Mouse (Mus musculus): ENCODE results near the gene 1110059E24Rik. TPM values are rescaled to one million over a fixed set of nuclear protein-coding genes. Genes with fewer than 3 reads are reported as not detected.

1110059E24Rik gene
- polyA plus RNA-seq, 1 experiment from 2014 or later = 47.4 TPM

GRCm38 (mm10) chr19:21645301-21645700 lies 7.5 kb downstream of the 1110059E24Rik start:
- ATAC-seq = no peak
- TF ChIP-seq EP300 (IDR thresholded peaks at IDR 0.05) (no peak), CTCF (IDR thresholded peaks at IDR 0.05) (no peak)

GRCm38 (mm10) chr19:21643935-21644334 lies 8.8 kb downstream of the 1110059E24Rik start:
- H3K9me3 ChIP-seq (ENCODE audit: low read length) = no peaks in the 10 kb centered on the region
- no peak for ATAC-seq
- DNase-seq (ENCODE audit: low spot score) = peak; percentile 17
- 0 out of 2 replicates have a peak overlapping the region, but pooled peaks have one; percentile 10 for H3K27ac ChIP-seq (ENCODE audit: low read length)
- 71% methylated on average over 1 of the region's 1 CpGs for WGBS
- no peaks in the 10 kb centered on the region for H3K36me3 ChIP-seq (ENCODE audit: insufficient read depth, low read length)
- no peak overlapping the region for H3K9ac ChIP-seq (replicated peaks; ENCODE audit: low read depth)
- H3K4me1 ChIP-seq (ENCODE audit: insufficient read depth, low read depth, low read length) = no peaks in the 10 kb centered on the region; the same call in 1 of the 2 replicates
- no peak for TF ChIP-seq EP300 (IDR thresholded peaks at IDR 0.05)
- no peak for TF ChIP-seq CTCF (IDR thresholded peaks at IDR 0.05)
- no peak overlapping the region for H3K4me3 ChIP-seq (ENCODE audit: low read depth, low read length)
- H3K27me3 ChIP-seq (replicated peaks; ENCODE audit: insufficient read depth, low read length) = no peaks in the 10 kb centered on the region
- H3K4me2 ChIP-seq (replicated peaks; ENCODE audit: low read depth, low read length) = no peak overlapping the region

More at GRCm38 (mm10) chr19:21645301-21645700, 7.5 kb downstream of the 1110059E24Rik start:
- H3K4me3 ChIP-seq (ENCODE audit: low read depth, low read length) = no peak overlapping the region
- DNase-seq (ENCODE audit: low spot score) = no peak
- H3K36me3 ChIP-seq (ENCODE audit: insufficient read depth, low read length) = no peaks in the 10 kb centered on the region
- H3K9ac ChIP-seq (replicated peaks; ENCODE audit: low read depth) = no peak overlapping the region
- no peaks in the 10 kb centered on the region for H3K9me3 ChIP-seq (ENCODE audit: low read length)
- 61% methylated on average over 4 of the region's 4 CpGs for WGBS
- no peak overlapping the region for H3K4me2 ChIP-seq (replicated peaks; ENCODE audit: low read depth, low read length)
- no peaks in the 10 kb centered on the region; the same call in 1 of the 2 replicates for H3K4me1 ChIP-seq (ENCODE audit: insufficient read depth, low read depth, low read length)
- H3K27ac ChIP-seq (ENCODE audit: low read length) = no peak overlapping the region; the same call in 1 of the 2 replicates
- no peaks in the 10 kb centered on the region for H3K27me3 ChIP-seq (replicated peaks; ENCODE audit: insufficient read depth, low read length)

DNA sequence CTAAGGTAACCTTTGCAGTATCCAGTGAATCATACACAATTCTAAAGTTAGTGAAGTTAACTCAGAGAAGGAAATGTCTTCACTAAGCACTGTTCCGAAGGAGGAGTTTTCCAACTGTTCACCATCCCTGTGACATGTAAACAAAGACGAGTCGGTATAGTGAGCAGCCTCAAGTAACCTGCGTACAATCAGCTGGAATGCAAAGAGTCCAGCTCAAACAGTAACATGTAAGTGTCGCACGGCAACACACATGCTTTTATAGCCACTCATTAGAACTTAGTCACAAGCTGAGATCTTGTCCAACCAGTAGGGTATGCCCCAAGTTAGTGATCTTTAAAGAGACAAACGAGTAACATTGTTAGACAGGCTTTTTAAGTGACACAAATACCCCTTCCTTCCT lies 15.1 kb downstream of the 1110059E24Rik start:
- ATAC-seq = peak; percentile 92
- TF ChIP-seq CTCF (IDR thresholded peaks at IDR 0.05) (peak; percentile 26; the same call in 1 of the 2 replicates), EP300 (IDR thresholded peaks at IDR 0.05) (peak; percentile 80)
- H3K4me2 ChIP-seq (replicated peaks; ENCODE audit: low read depth, low read length) = no peak overlapping the region; the same call in 1 of the 2 replicates
- no peaks in the 10 kb centered on the region for H3K9me3 ChIP-seq (ENCODE audit: low read length)
- H3K9ac ChIP-seq (replicated peaks; ENCODE audit: low read depth) = no peak overlapping the region
- no peaks in the 10 kb centered on the region for H3K4me1 ChIP-seq (ENCODE audit: insufficient read depth, low read depth, low read length)
- H3K36me3 ChIP-seq (ENCODE audit: insufficient read depth, low read length) = no peaks in the 10 kb centered on the region
- WGBS = 42% methylated on average over 7 of the region's 7 CpGs
- no peak overlapping the region for H3K4me3 ChIP-seq (ENCODE audit: low read depth, low read length)
- peak; percentile 82 for DNase-seq (ENCODE audit: low spot score)
- H3K27ac ChIP-seq (ENCODE audit: low read length) = peak overlapping the region; percentile 62
- no peaks in the 10 kb centered on the region for H3K27me3 ChIP-seq (replicated peaks; ENCODE audit: insufficient read depth, low read length)

- ATAC-seq = peak; percentile 88
Observed at GRCm38 (mm10) chr19:21636907-21637306, 15.9 kb downstream of the 1110059E24Rik start.

GRCm38 (mm10) chr19:21635406-21635805 lies 17.4 kb downstream of the 1110059E24Rik start:
- ATAC-seq = no peak
- H3K27me3 ChIP-seq (replicated peaks; ENCODE audit: insufficient read depth, low read length) = no peaks in the 10 kb centered on the region
- no peaks in the 10 kb centered on the region for H3K9me3 ChIP-seq (ENCODE audit: low read length)
- no peak overlapping the region for H3K27ac ChIP-seq (ENCODE audit: low read length)
- 77% methylated on average over 2 of the region's 2 CpGs for WGBS
- DNase-seq (ENCODE audit: low spot score) = no peak
- no peak overlapping the region for H3K4me3 ChIP-seq (ENCODE audit: low read depth, low read length)
- no peaks in the 10 kb centered on the region for H3K4me1 ChIP-seq (ENCODE audit: insufficient read depth, low read depth, low read length)
- no peaks in the 10 kb centered on the region for H3K36me3 ChIP-seq (ENCODE audit: insufficient read depth, low read length)
- TF ChIP-seq EP300 (IDR thresholded peaks at IDR 0.05) (no peak), CTCF (IDR thresholded peaks at IDR 0.05) (no peak)
- no peak overlapping the region for H3K9ac ChIP-seq (replicated peaks; ENCODE audit: low read depth)
- H3K4me2 ChIP-seq (replicated peaks; ENCODE audit: low read depth, low read length) = no peak overlapping the region

More at GRCm38 (mm10) chr19:21636907-21637306, 15.9 kb downstream of the 1110059E24Rik start:
- peak; percentile 84 for DNase-seq (ENCODE audit: low spot score)
- no peaks in the 10 kb centered on the region for H3K9me3 ChIP-seq (ENCODE audit: low read length)
- TF ChIP-seq CTCF (IDR thresholded peaks at IDR 0.05) (no peak), EP300 (IDR thresholded peaks at IDR 0.05) (no peak)
- 52% methylated on average over 3 of the region's 3 CpGs for WGBS
- H3K4me2 ChIP-seq (replicated peaks; ENCODE audit: low read depth, low read length) = no peak overlapping the region; the same call in 1 of the 2 replicates
- no peaks in the 10 kb centered on the region for H3K36me3 ChIP-seq (ENCODE audit: insufficient read depth, low read length)
- H3K4me1 ChIP-seq (ENCODE audit: insufficient read depth, low read depth, low read length) = no peaks in the 10 kb centered on the region
- H3K9ac ChIP-seq (replicated peaks; ENCODE audit: low read depth) = no peak overlapping the region
- no peak overlapping the region for H3K4me3 ChIP-seq (ENCODE audit: low read depth, low read length)
- no peaks in the 10 kb centered on the region for H3K27me3 ChIP-seq (replicated peaks; ENCODE audit: insufficient read depth, low read length)
- peak overlapping the region; percentile 66 for H3K27ac ChIP-seq (ENCODE audit: low read length)

DNA sequence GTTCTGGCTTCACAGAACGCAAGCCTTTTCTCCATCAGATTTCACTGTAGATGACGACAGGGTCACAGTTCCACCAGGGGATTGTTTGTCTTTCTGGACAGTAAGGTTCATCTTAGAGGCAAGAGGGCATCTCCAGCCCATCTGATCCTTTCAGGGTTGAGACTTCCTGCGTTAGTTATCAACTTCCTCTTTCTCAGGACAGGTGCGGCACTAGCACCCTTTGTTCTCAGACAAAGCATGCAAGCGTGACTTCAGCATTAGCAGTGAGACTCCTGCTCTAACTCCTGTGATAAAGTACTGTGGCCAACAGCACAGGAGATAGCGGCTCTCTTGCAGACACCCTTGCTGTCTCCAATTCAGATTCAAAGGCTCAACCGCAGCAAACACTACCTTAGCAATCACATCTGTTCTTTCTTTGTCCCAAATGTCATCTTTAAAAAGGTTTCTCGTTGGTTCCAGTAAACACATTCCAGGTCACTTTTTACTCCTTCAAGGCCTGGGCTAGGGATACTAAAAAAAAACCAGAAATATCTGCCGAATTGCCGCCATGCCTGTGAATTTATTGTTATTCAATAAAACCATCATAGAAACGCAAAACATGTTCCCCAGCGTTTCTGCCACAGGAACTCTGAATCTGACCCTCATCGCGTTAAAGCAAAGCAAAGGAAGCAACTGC lies 22.0 kb downstream of the 1110059E24Rik start:
- no peak overlapping the region for H3K9ac ChIP-seq (replicated peaks; ENCODE audit: low read depth)
- DNase-seq (ENCODE audit: low spot score) = no peak
- 59% methylated on average over 14 of the region's 14 CpGs for WGBS

More for the DNA sequence above, 22.0 kb downstream of the 1110059E24Rik start:
- Histone ChIP-seq H3K9me3 (ENCODE audit: low read length) (no peaks in the 10 kb centered on the region), H3K4me1 (ENCODE audit: insufficient read depth, low read depth, low read length) (no peaks in the 10 kb centered on the region), H3K4me2 (replicated peaks; ENCODE audit: low read depth, low read length) (no peak overlapping the region), H3K4me3 (ENCODE audit: low read depth, low read length) (no peak overlapping the region), H3K27me3 (replicated peaks; ENCODE audit: insufficient read depth, low read length) (no peaks in the 10 kb centered on the region), H3K27ac (ENCODE audit: low read length) (0 out of 2 replicates have a peak overlapping the region, but pooled peaks have one; percentile 17), H3K36me3 (ENCODE audit: insufficient read depth, low read length) (no peaks in the 10 kb centered on the region)
- ATAC-seq = peak; percentile 33; the same call in 1 of the 2 replicates
- no peak for TF ChIP-seq CTCF (IDR thresholded peaks at IDR 0.05)
- TF ChIP-seq EP300 (IDR thresholded peaks at IDR 0.05) = no peak; the same call in 1 of the 2 replicates

All from lung, postnatal 0 days (tissue).